Mouse (Mus musculus) ovary, postnatal 10 days (tissue): ENCODE data around the gene Mark1.

Source experiments
- DNase-seq: peaks from one replicate; pipeline ENCODE4 v3.0.0; 2022; ENCODE audit warnings: low spot score

Mark1 gene

GRCm38 (mm10) chr1:184999071-184999750 lies at the start of gene Mark1:
Gene Mark1 (minus strand): TSS chr1:184999570.
- peak; percentile 33 for DNase-seq

- DNase-seq: no peak
Observed at GRCm38 (mm10) chr1:185047516-185048247, 48.3 kb upstream of the Mark1 start.

- DNase-seq: no peak
Observed at GRCm38 (mm10) chr1:185046513-185046912, 47.1 kb upstream of the Mark1 start.

DNA sequence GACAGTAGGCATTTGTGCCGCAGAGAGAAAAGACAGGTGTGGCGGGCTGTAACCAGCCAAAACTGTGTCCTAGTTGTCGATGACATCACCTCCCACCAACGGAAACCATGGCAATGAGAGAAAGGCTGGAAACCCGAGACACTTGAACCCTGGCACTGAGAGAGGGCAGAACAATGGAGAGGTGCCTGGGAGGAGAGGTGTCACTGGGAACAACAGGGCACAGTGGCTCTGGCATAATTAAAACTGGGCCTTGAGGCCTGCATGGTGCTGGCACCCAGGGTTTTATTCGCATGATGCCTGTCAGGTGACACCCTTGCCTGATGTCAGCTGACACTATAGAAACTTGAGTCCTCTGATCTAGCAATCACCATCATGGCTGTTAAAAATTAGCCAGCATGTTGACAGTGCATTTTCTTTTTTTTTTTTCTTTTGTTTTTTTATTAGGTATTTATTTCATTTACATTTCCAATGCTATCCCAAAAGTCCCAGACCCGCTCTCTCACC lies 38.9 kb upstream of the Mark1 start:
- DNase-seq: no peak

GRCm38 (mm10) chr1:185030565-185030964 lies 31.2 kb upstream of the Mark1 start:
- no peak for DNase-seq

DNA sequence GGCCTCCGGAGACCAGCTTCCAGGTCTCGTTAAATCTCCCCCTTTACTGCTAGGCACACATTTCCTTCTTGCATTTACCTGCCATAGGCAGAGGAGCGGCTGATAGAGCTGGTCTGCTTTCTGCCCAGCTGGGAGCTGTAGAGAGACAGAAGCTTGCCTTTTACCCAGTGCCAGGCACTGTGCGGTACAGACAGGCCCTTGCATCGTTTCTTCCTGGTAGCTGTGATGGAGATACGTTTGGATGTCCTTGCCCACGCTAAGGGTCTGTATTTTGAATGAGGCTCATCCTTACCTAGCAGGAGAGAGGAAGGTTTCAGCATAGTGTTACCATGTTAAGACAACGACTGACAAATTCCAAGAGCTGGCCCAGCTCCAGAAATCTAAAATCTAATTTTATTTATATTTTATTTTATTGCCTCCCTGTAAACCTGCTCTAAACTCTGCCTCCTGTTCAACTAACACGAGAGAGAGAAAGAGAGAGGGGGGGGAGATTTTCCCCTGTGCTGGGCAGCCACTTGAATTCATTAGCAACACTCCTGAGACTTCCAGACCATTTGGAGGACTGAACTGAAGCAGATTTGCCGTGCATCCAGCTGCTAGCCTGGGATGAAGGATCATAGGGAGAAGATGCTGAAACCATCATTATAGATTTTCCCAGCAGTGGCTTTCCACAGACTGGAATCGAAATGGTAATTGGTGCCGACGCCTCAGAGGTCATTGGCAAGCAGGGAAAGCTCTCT lies 21.2 kb upstream of the Mark1 start:
- no peak for DNase-seq

- DNase-seq: no peak
Observed at GRCm38 (mm10) chr1:185012566-185012965, 13.2 kb upstream of the Mark1 start.

- DNase-seq: no peak
Observed at GRCm38 (mm10) chr1:185007066-185007465, 7.7 kb upstream of the Mark1 start.

DNA sequence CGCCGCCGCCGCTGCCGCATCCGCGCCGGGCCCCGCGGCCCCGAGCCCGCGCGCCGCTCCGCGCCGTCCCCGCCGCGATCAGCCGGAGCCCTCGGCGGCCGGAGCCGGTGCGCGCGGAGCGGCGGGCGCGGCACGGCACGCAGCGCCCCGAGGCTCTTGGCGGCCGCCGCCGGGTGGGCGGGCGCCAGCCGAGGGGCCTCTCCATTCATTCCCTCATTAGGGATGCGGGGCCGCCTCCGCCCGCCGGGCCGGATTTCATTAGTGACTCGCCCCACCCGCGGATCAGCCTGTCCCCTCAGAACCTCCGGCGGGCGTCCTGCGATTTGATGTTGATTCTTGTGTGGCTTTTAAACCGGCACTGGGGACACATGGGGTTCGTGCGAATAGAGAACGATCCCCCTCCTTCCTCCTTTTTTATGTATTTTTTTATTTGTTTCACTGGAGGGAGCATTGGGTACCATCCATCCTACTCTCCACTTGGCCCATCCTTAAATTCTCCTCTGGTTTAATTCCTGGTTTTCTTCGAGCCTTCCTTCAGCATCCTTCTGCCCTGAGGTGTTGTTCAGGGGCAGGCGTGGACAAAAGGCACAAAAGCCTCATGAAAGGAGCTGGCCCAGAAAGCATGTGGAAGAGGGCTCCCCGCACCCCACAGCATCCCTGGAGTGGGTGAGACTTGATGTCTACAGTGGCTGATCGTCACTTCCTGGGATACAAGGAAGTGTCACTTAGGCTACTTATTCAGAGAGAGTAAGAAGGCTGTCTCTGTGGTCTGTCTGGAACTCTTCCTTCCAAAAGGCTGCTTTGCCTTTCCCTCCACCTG lies 620 bp upstream of the Mark1 start:
- DNase-seq: peak; percentile 24

DNA sequence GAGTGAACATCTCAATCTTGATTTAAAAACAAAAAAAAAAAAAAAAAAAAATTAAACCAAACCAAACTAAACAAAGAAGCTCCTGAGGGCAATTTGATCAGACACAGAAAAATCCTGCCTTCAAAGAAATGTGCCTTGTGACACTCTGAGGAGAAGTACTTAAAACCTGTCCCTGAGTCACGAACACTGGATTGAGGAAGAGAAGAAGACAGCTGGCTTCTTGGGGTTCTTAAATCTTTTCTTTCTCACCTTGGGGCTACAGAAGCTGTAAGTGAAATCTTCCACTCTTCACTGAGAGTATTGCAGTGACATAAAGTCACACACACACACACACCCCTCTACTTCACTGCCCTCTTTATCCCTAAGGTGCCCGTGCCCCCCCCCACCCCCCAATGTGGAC lies 739 bp downstream of the Mark1 start:
- no peak for DNase-seq

GRCm38 (mm10) chr1:184998161-184998560 lies 1.2 kb downstream of the Mark1 start:
- DNase-seq: no peak

DNA sequence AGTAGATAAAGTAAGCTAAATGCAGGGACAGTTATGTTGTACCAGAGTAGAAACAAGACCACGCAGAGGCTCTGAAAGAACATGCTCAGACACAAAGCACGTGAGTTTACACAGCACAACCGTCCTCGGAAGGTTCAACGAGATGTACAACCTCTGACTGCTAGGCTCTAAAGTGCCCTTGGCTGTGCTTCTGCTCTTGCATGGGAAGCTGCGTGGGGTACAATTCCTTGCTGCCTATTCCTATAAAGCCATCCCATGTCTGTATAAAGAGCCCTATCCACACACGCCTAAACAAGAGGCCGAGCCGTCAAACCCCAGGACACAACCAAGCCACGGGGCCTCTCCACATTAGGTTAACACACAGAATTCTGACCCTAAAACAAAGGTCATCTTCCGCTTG lies 1.9 kb downstream of the Mark1 start:
- DNase-seq: no peak

DNA sequence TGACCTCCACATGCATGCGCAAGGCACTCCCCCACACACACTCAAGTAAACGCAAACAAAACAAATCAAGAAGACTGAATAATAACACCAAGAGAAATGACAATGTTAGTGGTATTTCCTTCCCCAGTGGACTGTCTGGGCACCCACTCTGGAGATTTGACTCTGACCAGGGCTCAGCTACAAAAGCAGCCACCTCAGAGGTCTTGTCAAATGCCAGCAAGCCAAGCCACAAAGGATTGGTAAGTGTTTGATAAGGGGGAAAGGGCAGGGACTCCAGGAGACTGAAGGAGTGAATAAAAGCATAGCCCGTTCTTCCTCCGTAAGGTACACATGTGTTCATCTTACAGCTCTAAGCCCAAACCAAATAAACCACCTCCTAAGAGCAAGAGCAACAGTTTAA lies 4.0 kb downstream of the Mark1 start:
- no peak for DNase-seq

DNA sequence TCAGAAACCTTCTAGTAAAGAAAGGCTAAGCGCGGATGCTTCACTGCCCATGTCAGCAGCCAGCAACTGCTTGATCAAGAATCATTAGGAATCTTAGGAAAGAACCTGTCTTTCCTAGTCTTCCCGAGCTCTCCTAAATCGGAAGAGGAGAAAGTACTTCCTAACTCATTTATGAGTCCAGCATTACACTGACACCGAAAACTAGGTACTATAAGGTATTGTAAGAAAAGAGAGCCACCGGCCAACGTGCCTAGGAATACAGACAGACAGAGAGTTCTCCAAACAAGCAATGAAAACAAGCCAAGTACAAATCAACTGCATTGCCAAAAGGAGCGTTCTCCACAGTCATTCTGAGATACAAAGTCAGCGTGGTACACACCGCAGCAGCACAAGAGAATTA lies 8.2 kb downstream of the Mark1 start:
- DNase-seq: no peak

DNA sequence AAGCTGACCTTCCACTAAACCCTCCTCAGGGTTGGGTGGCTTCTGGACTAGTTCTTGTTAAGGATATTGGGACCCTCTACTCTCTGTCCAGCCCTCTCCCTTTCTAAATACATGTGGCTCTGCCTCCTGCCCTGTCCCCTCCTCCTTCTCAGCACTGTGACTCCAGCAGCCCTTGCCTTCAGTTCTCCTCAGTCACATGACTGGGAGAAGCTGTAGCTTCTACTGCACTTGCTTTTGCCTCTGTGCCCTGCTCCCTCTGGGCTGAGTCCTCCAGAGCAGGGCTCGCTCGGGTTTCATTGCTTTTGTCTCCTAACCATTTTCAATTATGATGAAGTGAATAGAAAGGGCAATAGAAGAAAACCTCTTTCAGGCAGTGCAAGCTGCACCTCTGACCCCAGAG lies 12.6 kb downstream of the Mark1 start:
- no peak for DNase-seq

DNA sequence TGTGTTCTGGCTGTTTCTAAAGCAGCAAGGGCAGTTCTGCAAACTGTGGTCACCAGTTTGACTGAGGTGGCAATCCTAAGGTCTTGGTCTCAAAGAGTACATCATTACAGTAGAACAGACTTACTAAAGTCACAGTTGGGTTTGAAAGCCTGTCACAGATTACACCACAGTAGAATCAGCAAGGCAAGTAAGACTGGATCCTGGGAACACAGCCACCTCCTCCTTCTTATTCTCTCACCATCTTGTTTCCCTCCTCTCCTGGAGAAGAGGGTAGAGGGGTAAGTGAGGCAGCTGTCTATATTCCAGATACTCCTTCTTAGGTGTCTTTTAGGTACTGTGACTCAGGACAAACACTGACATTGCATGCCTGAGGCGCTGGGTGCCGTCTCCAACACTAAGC lies 14.6 kb downstream of the Mark1 start:
- no peak for DNase-seq

- DNase-seq: no peak
Observed at GRCm38 (mm10) chr1:184983751-184984150, 15.6 kb downstream of the Mark1 start.

DNA sequence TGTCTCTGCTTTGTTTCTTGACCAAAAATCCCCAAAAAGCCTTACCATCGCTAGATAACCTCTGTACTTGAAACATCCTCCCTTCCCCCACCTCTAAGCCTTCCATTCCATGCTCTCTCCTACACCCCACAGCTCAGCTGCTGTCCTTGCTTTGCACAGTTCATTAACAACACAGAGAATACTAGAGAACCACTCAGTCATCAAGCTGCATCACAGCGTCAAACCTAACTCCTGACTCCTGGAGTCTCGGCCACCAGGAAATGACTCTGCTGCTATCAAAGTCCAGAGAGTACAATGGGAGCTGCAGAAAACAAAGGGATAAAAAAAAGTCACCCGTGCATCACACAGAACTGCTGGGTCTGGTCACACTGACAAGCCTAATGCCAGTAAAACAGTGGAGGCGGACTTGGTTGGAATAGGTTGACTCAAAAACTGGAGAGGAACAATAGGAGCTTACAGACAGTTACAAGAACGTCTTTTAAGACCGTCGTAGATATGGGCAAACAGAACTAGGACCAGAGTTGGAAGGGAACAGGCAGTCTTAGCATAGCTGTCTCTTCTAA lies 27.1 kb downstream of the Mark1 start:
- DNase-seq: no peak

DNA sequence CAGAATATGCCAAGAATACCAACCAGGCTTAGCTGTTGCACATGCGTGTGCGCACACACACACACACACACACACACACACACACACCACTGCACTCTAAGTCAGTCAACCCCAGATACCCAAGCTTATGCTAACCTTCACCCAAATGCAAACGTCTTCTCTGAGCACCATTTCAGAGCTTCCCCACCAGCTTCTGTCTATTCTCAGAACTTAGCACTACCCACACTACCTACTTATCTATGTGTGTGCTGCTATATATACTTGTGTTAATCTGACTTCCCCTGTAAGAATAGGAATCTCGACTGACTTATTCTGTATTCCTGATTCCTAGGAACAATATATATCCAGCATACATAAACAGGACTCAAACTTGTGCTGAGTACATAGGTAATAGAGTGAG lies 30.0 kb downstream of the Mark1 start:
- DNase-seq: no peak

DNA sequence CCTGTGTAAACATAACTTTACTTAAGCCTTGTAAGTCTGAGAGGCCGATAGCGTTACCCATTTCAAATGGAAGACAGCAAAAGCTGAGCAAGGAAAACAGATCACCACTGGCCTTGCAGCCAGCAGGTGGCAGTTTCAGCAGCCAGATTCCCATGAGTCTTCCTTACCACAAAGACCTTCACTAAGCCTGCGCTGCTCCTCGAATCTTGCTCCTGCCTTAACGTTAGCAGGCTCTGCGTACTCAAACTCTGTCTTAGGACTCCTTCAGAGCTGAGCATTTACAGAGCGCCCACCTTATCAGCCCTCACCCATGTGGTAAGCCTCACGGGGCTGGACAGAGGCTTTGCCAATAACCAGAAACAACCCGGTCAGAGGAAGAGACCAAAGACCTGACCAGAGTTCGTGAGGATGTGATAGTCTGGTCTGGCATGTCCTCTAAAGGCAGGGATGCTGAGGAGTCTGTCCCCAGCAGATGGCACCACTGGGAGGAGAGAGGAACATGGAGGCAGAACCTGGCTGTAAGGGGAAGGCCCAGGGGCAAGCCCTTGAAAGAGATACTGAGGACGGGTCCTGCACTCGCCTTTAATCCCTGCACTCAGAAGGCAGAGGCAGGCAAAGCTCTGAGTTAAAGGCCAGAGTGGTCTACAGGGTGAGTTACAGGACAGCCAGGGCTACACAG lies 33.5 kb downstream of the Mark1 start:
- DNase-seq: peak; percentile 28

- no peak for DNase-seq
Observed at GRCm38 (mm10) chr1:184963121-184963693, 36.2 kb downstream of the Mark1 start.
